Mouse (Mus musculus) heart, postnatal 0 days (tissue): ENCODE results near the gene BC004004. TPM values are rescaled to one million over a fixed set of nuclear protein-coding genes. Genes with fewer than 3 reads are reported as not detected.

Experiments used
- ATAC-seq: fragments of 200-750 bp; cut with Nextera tagmentation; 2 replicates; pipeline ENCODE4 v1.8.0; 2017; ENCODE audit warnings: low read depth, moderate number of reproducible peaks, moderate library complexity; ENCODE audit not compliant: insufficient read depth
- DNase-seq: peaks from one replicate; pipeline ENCODE4 v3.0.0-alpha.2; 2016; ENCODE audit warnings: low spot score
- H3K27ac ChIP-seq: fragments of 300-500 bp; sonication (generic); 2 replicates; pipeline ENCODE4 v1.5.1; 2014; ENCODE audit warnings: low read depth, mild to moderate bottlenecking
- H3K27me3 ChIP-seq: fragments of 300-500 bp; sonication (generic); 2 replicates; pipeline ENCODE4 v1.6.1; 2014; ENCODE audit warnings: low read length, mixed read lengths; ENCODE audit not compliant: control insufficient read depth, insufficient read depth
- H3K36me3 ChIP-seq: fragments of 300-500 bp; sonication (generic); replicated peaks from 2 replicates; pipeline ENCODE4 v1.6.1; 2014; ENCODE audit warnings: low read length, mixed read lengths; ENCODE audit not compliant: control insufficient read depth, insufficient read depth
- H3K4me1 ChIP-seq: fragments of 300-500 bp; sonication (generic); 2 replicates; pipeline ENCODE4 v1.6.1; 2014; ENCODE audit warnings: antibody characterized with exemption; ENCODE audit not compliant: control insufficient read depth, insufficient read depth
- H3K4me2 ChIP-seq: fragments of 300-500 bp; sonication (generic); 2 replicates; pipeline ENCODE4 v1.6.1; 2014; ENCODE audit warnings: low read depth, mild to moderate bottlenecking, low read length, moderate library complexity
- H3K4me3 ChIP-seq: fragments of 300-500 bp; sonication (generic); 2 replicates; pipeline ENCODE4 v1.5.1; 2014; ENCODE audit warnings: low read depth, low read length
- H3K9ac ChIP-seq: fragments of 300-500 bp; sonication (generic); replicated peaks from 2 replicates; pipeline ENCODE4 v1.6.1; 2014; ENCODE audit warnings: low read depth, low read length, mixed read lengths
- H3K9me3 ChIP-seq: fragments of 300-500 bp; sonication (generic); replicated peaks from 2 replicates; pipeline ENCODE4 v1.6.1; 2016; ENCODE audit warnings: low read length; ENCODE audit not compliant: control insufficient read depth
- CTCF ChIP-seq: IDR thresholded peaks from 2 replicates; pipeline ENCODE4 v1.5.1; 2016; ENCODE audit warnings: antibody characterized with exemption, control low read depth, low read depth
- EP300 ChIP-seq: IDR thresholded peaks from 2 replicates; pipeline ENCODE4 v1.6.1; 2016; ENCODE audit warnings: antibody characterized with exemption, low read depth
- WGBS: fragments of 180-500 bp; shearing (Covaris S2); extraction: QIAGEN DNeasy Blood & Tissue Kit; methylation state at CpG from one replicate; pipeline ENCODE4 v1.1.7; 2014; 5-methylcytosine and 5-hydroxymethylcytosine counted together
- polyA plus RNA-seq: library from polyadenylated mRNA; unstranded; fragments of >200 nt; fragmentation: Nextera tagmentation; extraction: Ambion mirVana; gene quantifications from 2 replicates; pipeline ENCODE4 v1.2.1, GENCODE M21; 2015
- total RNA-seq: library from RNA; depleted of rRNA; stranded (reverse); fragments of >200 nt; gene quantifications from 2 replicates; pipeline ENCODE4 v1.2.3, GENCODE M21; 2014; ENCODE audit warnings: low replicate concordance

Gene BC004004
- total and polyA plus RNA-seq, 2 experiments from 2014 or later, result 140 to 234 TPM

GRCm38 (mm10) chr17:29293807-29294605 is 25.4 kb downstream of the BC004004 start:
- ATAC-seq, result no peak
- TF ChIP-seq CTCF (peak; percentile 29), EP300 (no peak)
- H3K4me2 ChIP-seq, result no peak overlapping the region
- H3K9me3 ChIP-seq, result no peaks in the 10 kb centered on the region
- H3K4me3 ChIP-seq, result no peak overlapping the region
- H3K27me3 ChIP-seq, result no peaks in the 10 kb centered on the region
- H3K36me3 ChIP-seq, result peaks cover 57% of the 10 kb centered on the region
- H3K4me1 ChIP-seq, result no peaks in the 10 kb centered on the region
- H3K27ac ChIP-seq, result no peak overlapping the region
- H3K9ac ChIP-seq, result no peak overlapping the region
- DNase-seq, result peak; percentile 13
- 74% methylated on average over 9 of the region's 9 CpGs for WGBS

- 91% methylated on average over 5 of the region's 5 CpGs for WGBS
- H3K27ac ChIP-seq, result no peak overlapping the region
- ATAC-seq (no peak), DNase-seq (no peak)
- no peaks in the 10 kb centered on the region for H3K9me3 ChIP-seq
- H3K36me3 ChIP-seq, result peaks cover 59% of the 10 kb centered on the region
- no peak for TF ChIP-seq EP300
- TF ChIP-seq CTCF, result no peak
- no peak overlapping the region for H3K9ac ChIP-seq
- no peaks in the 10 kb centered on the region for H3K27me3 ChIP-seq
- no peaks in the 10 kb centered on the region for H3K4me1 ChIP-seq
- no peak overlapping the region for H3K4me2 ChIP-seq
- no peak overlapping the region for H3K4me3 ChIP-seq
Measured at GRCm38 (mm10) chr17:29295835-29296234, 27.2 kb downstream of the BC004004 start.

- no peaks in the 10 kb centered on the region for H3K4me1 ChIP-seq
- H3K36me3 ChIP-seq, result peaks cover 69% of the 10 kb centered on the region
- H3K27me3 ChIP-seq, result no peaks in the 10 kb centered on the region
- no peak overlapping the region for H3K4me3 ChIP-seq
- 57% methylated on average over 10 of the region's 10 CpGs for WGBS
- no peak overlapping the region for H3K9ac ChIP-seq
- ATAC-seq (no peak), DNase-seq (no peak)
- H3K27ac ChIP-seq, result no peak overlapping the region
- no peak overlapping the region for H3K4me2 ChIP-seq
- TF ChIP-seq EP300 (no peak), CTCF (no peak)
- no peaks in the 10 kb centered on the region for H3K9me3 ChIP-seq
Measured at GRCm38 (mm10) chr17:29297321-29297720, 28.7 kb downstream of the BC004004 start.

- H3K4me2 ChIP-seq, result no peak overlapping the region
- ATAC-seq, result no peak
Measured at GRCm38 (mm10) chr17:29297813-29298212, 29.2 kb downstream of the BC004004 start.

GRCm38 (mm10) chr17:29299282-29299681 is 30.7 kb downstream of the BC004004 start:
- Histone ChIP-seq H3K9ac (no peak overlapping the region), H3K9me3 (no peaks in the 10 kb centered on the region), H3K36me3 (peaks cover 53% of the 10 kb centered on the region), H3K4me1 (no peaks in the 10 kb centered on the region), H3K27ac (no peak overlapping the region), H3K4me2 (no peak overlapping the region), H3K4me3 (no peak overlapping the region), H3K27me3 (no peaks in the 10 kb centered on the region)
- TF ChIP-seq EP300 (no peak), CTCF (no peak)
- no peak for DNase-seq
- 80% methylated on average over 4 of the region's 4 CpGs for WGBS
- no peak for ATAC-seq

More at GRCm38 (mm10) chr17:29297813-29298212, 29.2 kb downstream of the BC004004 start:
- no peak for TF ChIP-seq CTCF
- TF ChIP-seq EP300, result no peak
- no peak for DNase-seq
- H3K27me3 ChIP-seq, result no peaks in the 10 kb centered on the region
- H3K4me3 ChIP-seq, result no peak overlapping the region
- peaks cover 68% of the 10 kb centered on the region for H3K36me3 ChIP-seq
- no peaks in the 10 kb centered on the region for H3K9me3 ChIP-seq
- no peaks in the 10 kb centered on the region for H3K4me1 ChIP-seq
- WGBS, result 79% methylated on average over 6 of the region's 6 CpGs
- H3K9ac ChIP-seq, result no peak overlapping the region
- H3K27ac ChIP-seq, result no peak overlapping the region
